Mouse (Mus musculus) C2C12 (cell line): ENCODE data around the gene Ap1g2. TPM values are rescaled to one million over a fixed set of nuclear protein-coding genes. Genes with fewer than 3 reads are reported as not detected.

Source experiments
- H3K27me3 ChIP-seq: one replicate; pipeline ENCODE4 v1.6.1; 2011; ENCODE audit not compliant: control insufficient read depth, insufficient read depth, insufficient read length
- H3K36me3 ChIP-seq: one replicate; pipeline ENCODE4 v1.6.1; 2011; ENCODE audit not compliant: control insufficient read depth, insufficient read depth
- H3K4me3 ChIP-seq: one replicate; pipeline ENCODE4 v1.5.1; 2011; ENCODE audit warnings: mild to moderate bottlenecking, control low read depth; ENCODE audit not compliant: poor library complexity, insufficient read depth, severe bottlenecking
- H3K79me2 ChIP-seq: one replicate; pipeline ENCODE4 v1.6.1; 2011; ENCODE audit not compliant: control insufficient read depth, insufficient read depth
- H3K79me3 ChIP-seq: one replicate; pipeline ENCODE4 v1.6.1; 2011; ENCODE audit warnings: low read depth, control low read depth
- H3ac ChIP-seq: one replicate; pipeline ENCODE3; 2011; ENCODE audit warnings: low read depth; ENCODE audit not compliant: control insufficient read depth, insufficient read length
- CEBPB ChIP-seq: IDR thresholded peaks from one replicate; pipeline ENCODE4 v1.6.1; 2011; ENCODE audit warnings: low read depth, mild to moderate bottlenecking, control low read depth, moderate library complexity
- CTCF ChIP-seq: IDR thresholded peaks from one replicate; pipeline ENCODE4 v1.5.1; 2011; ENCODE audit not compliant: control insufficient read depth, insufficient read depth, insufficient read length
- FOSL1 ChIP-seq: IDR thresholded peaks from one replicate; pipeline ENCODE4 v1.8.0; 2011; ENCODE audit warnings: mild to moderate bottlenecking, low read length; ENCODE audit not compliant: poor library complexity, insufficient read depth, severe bottlenecking
- MAX ChIP-seq: IDR thresholded peaks from one replicate; pipeline ENCODE4 v1.6.1; 2011; ENCODE audit warnings: mild to moderate bottlenecking, control low read depth
- MYOD1 ChIP-seq: IDR thresholded peaks from one replicate; pipeline ENCODE4 v1.6.1; 2011; ENCODE audit warnings: low read depth; ENCODE audit not compliant: control insufficient read depth, insufficient read length
- MYOG ChIP-seq: IDR thresholded peaks from one replicate; pipeline ENCODE4 v1.6.1; 2011; ENCODE audit not compliant: control insufficient read depth, insufficient read length; ENCODE audit errors: extremely low read depth
- USF1 ChIP-seq: IDR thresholded peaks from one replicate; pipeline ENCODE4 v1.6.1; 2011; ENCODE audit warnings: low read depth, mild to moderate bottlenecking, control low read depth, moderate library complexity
- polyA plus RNA-seq: library from polyadenylated mRNA; unstranded; fragments of >200 nt; fragmentation: generic; extraction: Trizol; gene quantifications from one replicate; pipeline ENCODE4 v1.2.1, GENCODE M21; 2012; ENCODE audit warnings: missing spikeins

Ap1g2 gene
- polyA plus RNA-seq, 1 experiment: 3.9 TPM

DNA sequence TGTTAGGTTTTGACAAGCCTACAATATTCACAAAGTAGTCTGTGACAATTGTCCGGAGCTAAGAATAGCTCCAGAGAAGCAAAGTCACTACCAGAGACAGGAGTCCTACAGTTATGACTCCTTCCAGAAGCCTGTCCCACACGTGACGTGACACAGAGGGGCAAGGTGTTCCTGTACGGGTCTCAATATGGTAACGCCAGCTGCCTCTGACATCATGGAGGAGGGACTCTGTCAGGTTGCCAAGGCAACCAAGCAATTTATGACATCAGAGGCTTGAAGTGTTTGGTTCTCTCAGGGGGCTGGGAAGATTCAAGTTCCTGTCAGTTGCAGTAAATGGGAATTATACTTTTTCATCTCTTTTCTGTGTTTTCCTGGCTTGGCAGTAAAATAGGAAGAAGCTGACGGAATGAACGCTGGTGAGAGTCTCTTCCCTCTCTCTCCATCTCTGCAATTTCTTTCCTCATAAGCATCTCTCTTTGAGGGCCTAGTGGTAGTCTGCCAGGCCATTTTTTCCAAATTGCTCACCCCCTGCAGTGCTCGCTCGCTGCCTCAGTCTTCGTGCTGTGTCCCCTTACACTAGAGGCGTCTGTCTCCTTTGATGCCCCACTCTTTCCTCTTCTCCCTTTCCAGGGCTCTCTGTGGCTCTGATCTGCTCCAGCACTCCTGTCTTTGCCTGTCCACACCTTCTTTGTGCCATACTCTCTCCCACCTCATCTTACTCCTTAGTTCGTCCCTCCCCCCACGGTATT lies 17.0 kb downstream of the Ap1g2 start:
- no peak overlapping the region for H3ac ChIP-seq
- no peaks in the 10 kb centered on the region for H3K79me3 ChIP-seq
- H3K79me2 ChIP-seq: no peaks in the 10 kb centered on the region
- H3K4me3 ChIP-seq: no peak overlapping the region
- no peaks in the 10 kb centered on the region for H3K27me3 ChIP-seq
- TF ChIP-seq CEBPB (no peak), CTCF (no peak), MAX (no peak), MYOD1 (no peak), USF1 (no peak), FOSL1 (no peak)
- no peaks in the 10 kb centered on the region for H3K36me3 ChIP-seq

GRCm38 (mm10) chr14:55086009-55086514 lies 20.3 kb downstream of the Ap1g2 start:
- no peaks in the 10 kb centered on the region for H3K79me3 ChIP-seq
- H3K4me3 ChIP-seq: no peak overlapping the region
- no peaks in the 10 kb centered on the region for H3K79me2 ChIP-seq
- H3ac ChIP-seq: no peak overlapping the region
- no peaks in the 10 kb centered on the region for H3K36me3 ChIP-seq
- TF ChIP-seq MYOG: no peak
- TF ChIP-seq MAX: no peak
- no peak for TF ChIP-seq USF1
- TF ChIP-seq CTCF: no peak
- TF ChIP-seq CEBPB: no peak
- TF ChIP-seq MYOD1: no peak
- no peaks in the 10 kb centered on the region for H3K27me3 ChIP-seq

DNA sequence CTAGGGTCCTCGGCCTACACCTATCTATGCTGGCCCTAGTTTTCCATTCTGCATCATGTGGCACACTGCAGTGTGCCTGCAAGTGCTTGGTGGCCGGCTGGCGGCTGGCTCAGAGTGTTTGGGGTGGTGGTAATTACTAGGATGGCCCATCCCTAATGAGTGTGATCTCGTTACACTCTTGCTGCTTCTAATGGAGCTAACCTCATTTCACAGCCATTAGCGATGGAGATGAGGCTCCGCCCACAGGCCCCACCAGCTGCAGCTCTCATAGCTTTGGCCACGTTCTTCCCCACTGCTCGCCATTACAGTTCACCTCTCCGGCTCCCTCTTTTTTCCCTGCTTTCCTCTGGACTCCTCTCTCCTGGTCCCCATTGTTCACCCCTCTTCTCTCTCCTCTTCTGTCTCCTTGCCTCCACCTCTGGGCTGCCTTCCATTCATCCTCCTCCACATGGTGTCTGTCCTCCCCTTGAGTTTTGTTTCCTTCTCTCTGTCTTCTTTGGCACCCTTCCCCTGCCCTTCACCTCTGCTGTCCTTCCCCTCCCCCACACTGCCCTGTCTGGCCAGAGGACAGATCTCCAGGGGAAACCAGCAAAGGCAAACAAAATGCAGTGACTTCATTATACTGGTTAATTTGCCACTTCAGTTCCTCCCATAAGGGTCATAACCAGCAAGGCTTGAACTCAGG lies 20.9 kb downstream of the Ap1g2 start:
- Histone ChIP-seq H3K27me3 (no peaks in the 10 kb centered on the region), H3K4me3 (no peak overlapping the region), H3ac (no peak overlapping the region), H3K79me3 (no peaks in the 10 kb centered on the region), H3K79me2 (no peaks in the 10 kb centered on the region), H3K36me3 (no peaks in the 10 kb centered on the region)
- TF ChIP-seq CEBPB (no peak), MYOD1 (no peak), CTCF (no peak), FOSL1 (no peak), USF1 (no peak), MAX (no peak), MYOG (no peak)

GRCm38 (mm10) chr14:55083481-55083880 lies 22.9 kb downstream of the Ap1g2 start:
- no peak overlapping the region for H3K4me3 ChIP-seq
- H3K79me2 ChIP-seq: no peaks in the 10 kb centered on the region

DNA sequence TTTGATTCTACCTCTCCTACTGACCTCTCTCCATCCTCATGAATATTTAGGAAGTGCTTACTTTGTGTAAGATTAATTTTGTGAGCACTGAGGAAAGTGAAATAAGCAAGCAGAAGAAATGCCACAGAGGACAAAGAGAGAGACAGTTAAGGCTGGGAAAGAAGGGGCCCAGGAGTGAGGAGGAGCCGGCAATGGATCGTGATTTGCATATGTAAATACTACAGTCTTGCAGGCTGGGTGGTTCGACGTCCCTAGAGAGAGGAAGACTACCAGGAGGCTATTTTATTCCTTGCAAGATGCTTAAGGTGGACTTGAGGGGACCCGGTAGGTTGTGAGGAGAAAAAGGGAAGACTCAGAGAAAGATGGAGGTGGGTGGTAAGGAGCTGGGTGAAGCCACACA lies 25.3 kb downstream of the Ap1g2 start:
- TF ChIP-seq FOSL1 (no peak), MYOD1 (no peak), USF1 (no peak), MAX (no peak), CEBPB (no peak), CTCF (no peak), MYOG (no peak)
- Histone ChIP-seq H3K27me3 (no peaks in the 10 kb centered on the region), H3ac (no peak overlapping the region), H3K4me3 (no peak overlapping the region), H3K36me3 (no peaks in the 10 kb centered on the region), H3K79me3 (no peaks in the 10 kb centered on the region), H3K79me2 (no peaks in the 10 kb centered on the region)

More at GRCm38 (mm10) chr14:55083481-55083880, 22.9 kb downstream of the Ap1g2 start:
- Histone ChIP-seq H3ac (no peak overlapping the region), H3K27me3 (no peaks in the 10 kb centered on the region), H3K36me3 (no peaks in the 10 kb centered on the region), H3K79me3 (no peaks in the 10 kb centered on the region)
- TF ChIP-seq USF1: no peak
- TF ChIP-seq MYOD1: no peak
- no peak for TF ChIP-seq FOSL1
- no peak for TF ChIP-seq CTCF
- TF ChIP-seq MYOG: no peak
- no peak for TF ChIP-seq MAX
- TF ChIP-seq CEBPB: no peak
